Mouse (Mus musculus) cerebellum, adult 2 months (tissue): Measurements from ENCODE around the gene Gpr34.

Source experiments
- CTCF ChIP-seq: fragments of 200-500 bp; IDR thresholded peaks from 2 replicates; pipeline ENCODE4 v1.5.1; 2011; ENCODE audit warnings: low read depth, mild to moderate bottlenecking, control low read depth, low read length, moderate library complexity, borderline replicate concordance; ENCODE audit not compliant: insufficient read depth
- POLR2A ChIP-seq: fragments of 200-500 bp; IDR thresholded peaks from 2 replicates; pipeline ENCODE4 v1.6.1; 2011; ENCODE audit warnings: low read length, control low read depth, borderline replicate concordance; ENCODE audit not compliant: insufficient read depth

GRCm38 (mm10) chrX:13673001-13673400 lies 41.1 kb downstream of the Gpr34 start:
- no peak for TF ChIP-seq CTCF
- TF ChIP-seq POLR2A: no peak
